Mouse (Mus musculus) forebrain, embryonic 12.5 days (tissue): ENCODE measurements at regions not wholly inside any gene's neighbourhood (a gene's known extent, or its start where the extent isn't known, plus 50 kb on each side); places are given as distances from the start of the nearest gene placed in this dataset.

Source experiments
- ATAC-seq: fragments of 200-750 bp; cut with Nextera tagmentation; 2 replicates; pipeline ENCODE4 v1.8.0; 2017; ENCODE audit warnings: moderate TSS enrichment; ENCODE audit not compliant: low FRiP score
- H3K27ac ChIP-seq: fragments of 300-500 bp; sonication (generic); 2 replicates; pipeline ENCODE4 v1.5.1; 2016; ENCODE audit warnings: mild to moderate bottlenecking
- H3K27me3 ChIP-seq: fragments of 300-500 bp; sonication (generic); 2 replicates; pipeline ENCODE4 v1.6.1; 2016; ENCODE audit warnings: mild to moderate bottlenecking
- H3K36me3 ChIP-seq: fragments of 300-500 bp; sonication (generic); replicated peaks from 2 replicates; pipeline ENCODE4 v1.6.1; 2016; ENCODE audit warnings: mild to moderate bottlenecking
- H3K4me1 ChIP-seq: fragments of 300-500 bp; sonication (generic); 2 replicates; pipeline ENCODE4 v1.6.1; 2016
- H3K4me2 ChIP-seq: fragments of 300-500 bp; sonication (generic); 2 replicates; pipeline ENCODE4 v1.6.1; 2016; ENCODE audit warnings: mild to moderate bottlenecking, moderate library complexity
- H3K4me3 ChIP-seq: fragments of 300-500 bp; sonication (generic); replicated peaks from 2 replicates; pipeline ENCODE4 v1.5.1; 2016; ENCODE audit warnings: mild to moderate bottlenecking
- H3K9ac ChIP-seq: fragments of 300-500 bp; sonication (generic); 2 replicates; pipeline ENCODE4 v1.6.1; 2016; ENCODE audit warnings: mild to moderate bottlenecking
- H3K9me3 ChIP-seq: fragments of 300-500 bp; sonication (generic); 2 replicates; pipeline ENCODE4 v1.6.1; 2016
- WGBS: fragments of 180-500 bp; shearing (Covaris S2); methylation state at CpG from one replicate; pipeline ENCODE4 v1.1.7; 2016; 5-methylcytosine and 5-hydroxymethylcytosine counted together

- no peak for ATAC-seq
- 97% methylated on average over 4 of the region's 4 CpGs for WGBS
- no peak overlapping the region for H3K4me2 ChIP-seq
- H3K4me3 ChIP-seq = no peak overlapping the region
- H3K36me3 ChIP-seq = no peaks in the 10 kb centered on the region
- peaks cover 5% of the 10 kb centered on the region; the same call in 1 of the 2 replicates for H3K4me1 ChIP-seq
- H3K9me3 ChIP-seq = no peaks in the 10 kb centered on the region
- H3K27ac ChIP-seq = no peak overlapping the region
- 0 out of 2 replicates have a peak, but pooled peaks cover 3% of the 10 kb centered on the region for H3K27me3 ChIP-seq
- H3K9ac ChIP-seq = no peak overlapping the region
Observed at GRCm38 (mm10) chr5:119478331-119478730, 192.1 kb upstream of the Tbx3 start.

- H3K36me3 ChIP-seq = no peaks in the 10 kb centered on the region
- H3K27ac ChIP-seq = no peak overlapping the region
- no peaks in the 10 kb centered on the region for H3K9me3 ChIP-seq
- 0 out of 2 replicates have a peak, but pooled peaks cover 3% of the 10 kb centered on the region for H3K27me3 ChIP-seq
- WGBS = 60% methylated on average over 28 of the region's 28 CpGs
- no peak overlapping the region for H3K4me3 ChIP-seq
- no peak overlapping the region for H3K4me2 ChIP-seq
- ATAC-seq = no peak
- peaks cover 5% of the 10 kb centered on the region; the same call in 1 of the 2 replicates for H3K4me1 ChIP-seq
- no peak overlapping the region for H3K9ac ChIP-seq
Observed at GRCm38 (mm10) chr5:119480191-119481190, 190.0 kb upstream of the Tbx3 start.

- no peak overlapping the region for H3K9ac ChIP-seq
- no peak for ATAC-seq
- no peak overlapping the region for H3K4me3 ChIP-seq
- no peaks in the 10 kb centered on the region for H3K36me3 ChIP-seq
- no peak overlapping the region for H3K27ac ChIP-seq
- peaks cover 5% of the 10 kb centered on the region; the same call in 1 of the 2 replicates for H3K4me1 ChIP-seq
- H3K27me3 ChIP-seq = 0 out of 2 replicates have a peak, but pooled peaks cover 3% of the 10 kb centered on the region
- H3K4me2 ChIP-seq = no peak overlapping the region
- 86% methylated on average over 8 of the region's 8 CpGs for WGBS
- H3K9me3 ChIP-seq = no peaks in the 10 kb centered on the region
Observed at GRCm38 (mm10) chr5:119483706-119484105, 186.8 kb upstream of the Tbx3 start.

GRCm38 (mm10) chr5:119486196-119486595 is 184.3 kb upstream of the Tbx3 start:
- 0 out of 2 replicates have a peak, but pooled peaks cover under 1% of the 10 kb centered on the region for H3K27me3 ChIP-seq
- ATAC-seq = no peak
- H3K4me3 ChIP-seq = no peak overlapping the region
- no peaks in the 10 kb centered on the region for H3K9me3 ChIP-seq
- H3K4me1 ChIP-seq = no peaks in the 10 kb centered on the region
- no peaks in the 10 kb centered on the region for H3K36me3 ChIP-seq
- no peak overlapping the region for H3K9ac ChIP-seq
- H3K4me2 ChIP-seq = no peak overlapping the region
- no peak overlapping the region for H3K27ac ChIP-seq

- no peaks in the 10 kb centered on the region for H3K36me3 ChIP-seq
- no peak for ATAC-seq
- H3K4me3 ChIP-seq = no peak overlapping the region
- H3K27me3 ChIP-seq = no peaks in the 10 kb centered on the region
- H3K9ac ChIP-seq = no peak overlapping the region
- no peaks in the 10 kb centered on the region for H3K4me1 ChIP-seq
- WGBS = 74% methylated on average over 8 of the region's 8 CpGs
- H3K9me3 ChIP-seq = no peaks in the 10 kb centered on the region
- H3K27ac ChIP-seq = no peak overlapping the region
- no peak overlapping the region for H3K4me2 ChIP-seq
Observed at GRCm38 (mm10) chr5:119487184-119487583, 183.3 kb upstream of the Tbx3 start.

GRCm38 (mm10) chr5:119497501-119497900 is 173.0 kb upstream of the Tbx3 start:
- Histone ChIP-seq H3K4me2 (no peak overlapping the region), H3K27ac (no peak overlapping the region), H3K27me3 (peaks cover 5% of the 10 kb centered on the region; the same call in 1 of the 2 replicates), H3K9me3 (no peaks in the 10 kb centered on the region), H3K36me3 (no peaks in the 10 kb centered on the region), H3K4me3 (no peak overlapping the region), H3K9ac (no peak overlapping the region), H3K4me1 (no peaks in the 10 kb centered on the region)
- no peak for ATAC-seq
- WGBS = 96% methylated on average over 1 of the region's 1 CpGs

- Histone ChIP-seq H3K4me2 (no peak overlapping the region), H3K4me3 (no peak overlapping the region), H3K9ac (no peak overlapping the region), H3K27ac (no peak overlapping the region), H3K36me3 (no peaks in the 10 kb centered on the region), H3K27me3 (peaks cover 5% of the 10 kb centered on the region; the same call in 1 of the 2 replicates), H3K4me1 (no peaks in the 10 kb centered on the region), H3K9me3 (no peaks in the 10 kb centered on the region)
- no peak for ATAC-seq
- WGBS = 72% methylated on average over 6 of the region's 6 CpGs
Observed at GRCm38 (mm10) chr5:119498431-119498830, 172.0 kb upstream of the Tbx3 start.

- H3K4me2 ChIP-seq = no peak overlapping the region
- no peak overlapping the region for H3K9ac ChIP-seq
- no peaks in the 10 kb centered on the region for H3K27me3 ChIP-seq
- no peaks in the 10 kb centered on the region for H3K9me3 ChIP-seq
- H3K4me3 ChIP-seq = no peak overlapping the region
- 80% methylated on average over 14 of the region's 14 CpGs for WGBS
- H3K27ac ChIP-seq = no peak overlapping the region
- H3K36me3 ChIP-seq = no peaks in the 10 kb centered on the region
- ATAC-seq = no peak
- H3K4me1 ChIP-seq = no peaks in the 10 kb centered on the region
Observed at GRCm38 (mm10) chr5:119507709-119508108, 162.8 kb upstream of the Tbx3 start.

GRCm38 (mm10) chr5:119518506-119519252 is 151.8 kb upstream of the Tbx3 start:
- no peak overlapping the region for H3K27ac ChIP-seq
- no peak overlapping the region for H3K4me2 ChIP-seq
- H3K4me3 ChIP-seq = no peak overlapping the region
- H3K27me3 ChIP-seq = peaks cover 13% of the 10 kb centered on the region; the same call in 1 of the 2 replicates
- no peaks in the 10 kb centered on the region for H3K9me3 ChIP-seq
- no peak overlapping the region for H3K9ac ChIP-seq
- H3K36me3 ChIP-seq = no peaks in the 10 kb centered on the region
- 85% methylated on average over 19 of the region's 19 CpGs for WGBS
- no peaks in the 10 kb centered on the region for H3K4me1 ChIP-seq
- no peak for ATAC-seq

GRCm38 (mm10) chr5:119524171-119524570 is 146.3 kb upstream of the Tbx3 start:
- H3K27ac ChIP-seq = no peak overlapping the region

GRCm38 (mm10) chr5:119525960-119526359 is 144.5 kb upstream of the Tbx3 start:
- H3K4me3 ChIP-seq = no peak overlapping the region
- no peaks in the 10 kb centered on the region for H3K36me3 ChIP-seq
- H3K4me1 ChIP-seq = peaks cover 7% of the 10 kb centered on the region
- H3K4me2 ChIP-seq = no peak overlapping the region
- no peak for ATAC-seq
- WGBS = 60% methylated on average over 5 of the region's 5 CpGs
- H3K27me3 ChIP-seq = peaks cover 12% of the 10 kb centered on the region; the same call in 1 of the 2 replicates
- no peak overlapping the region for H3K27ac ChIP-seq
- no peak overlapping the region for H3K9ac ChIP-seq
- H3K9me3 ChIP-seq = no peaks in the 10 kb centered on the region

More at GRCm38 (mm10) chr5:119524171-119524570, 146.3 kb upstream of the Tbx3 start:
- no peak overlapping the region for H3K4me2 ChIP-seq
- WGBS = 53% methylated on average over 4 of the region's 4 CpGs
- ATAC-seq = no peak
- no peak overlapping the region for H3K9ac ChIP-seq
- no peaks in the 10 kb centered on the region for H3K36me3 ChIP-seq
- H3K4me3 ChIP-seq = no peak overlapping the region
- peaks cover 14% of the 10 kb centered on the region; the same call in 1 of the 2 replicates for H3K27me3 ChIP-seq
- no peaks in the 10 kb centered on the region for H3K9me3 ChIP-seq
- no peaks in the 10 kb centered on the region; the same call in 1 of the 2 replicates for H3K4me1 ChIP-seq

GRCm38 (mm10) chr5:119530009-119530408 is 140.5 kb upstream of the Tbx3 start:
- H3K4me2 ChIP-seq = no peak overlapping the region
- H3K27me3 ChIP-seq = no peaks in the 10 kb centered on the region

More at GRCm38 (mm10) chr5:119530009-119530408, 140.5 kb upstream of the Tbx3 start:
- ATAC-seq = no peak
- WGBS = 45% methylated on average over 8 of the region's 8 CpGs
- Histone ChIP-seq H3K9me3 (no peaks in the 10 kb centered on the region), H3K36me3 (no peaks in the 10 kb centered on the region), H3K9ac (no peak overlapping the region), H3K4me1 (peaks cover 7% of the 10 kb centered on the region; the same call in 1 of the 2 replicates), H3K27ac (no peak overlapping the region), H3K4me3 (no peak overlapping the region)
